In the genomic region with DNA sequence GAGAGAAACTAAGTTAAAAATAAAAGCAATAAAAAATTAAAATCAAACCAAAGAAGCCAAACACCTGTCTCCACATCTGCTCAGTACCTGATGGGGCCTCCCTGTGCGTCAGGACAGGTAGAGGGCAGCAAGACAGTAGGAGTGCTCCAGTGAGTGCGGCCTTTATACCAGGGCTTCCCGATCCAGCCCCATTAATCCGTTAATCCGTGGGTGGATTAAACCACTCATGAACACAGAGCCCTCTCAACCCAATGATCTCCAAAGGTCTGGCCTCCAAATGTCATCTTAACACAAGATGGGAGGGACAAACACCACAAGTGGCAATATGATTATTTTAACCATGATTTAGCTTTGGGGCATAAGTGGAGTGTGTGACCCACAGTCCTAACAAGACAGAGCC, we compare ENCODE assay signal across 26 mouse cellular contexts. TPM values are rescaled to one million over a fixed set of nuclear protein-coding genes. Genes with fewer than 3 reads are reported as not detected.
"Had no signal": no experiment of that assay in that cellular context is flagged by ENCODE, and none has a peak within 500 bp of the region (broad histone marks: within the 10 kb centered on the region; RNA-seq: fewer than 3 reads in every experiment).

No protein-coding gene starts in this region.

- H3K9me3 ChIP-seq: liver, embryonic 13.5 days; megakaryocyte, embryonic 14.5 days; midbrain, embryonic 10.5 days; midbrain, embryonic 13.5 days; neural tube, embryonic 13.5 days had no signal

- ATAC-seq: lung, postnatal 0 days; midbrain, embryonic 13.5 days; midbrain, embryonic 16.5 days had no signal

- DNase-seq: kidney, adult 18-20 months; kidney, adult 9 months; kidney, postnatal 14 days; kidney, postnatal 4 days; layer of hippocampus, adult 9-11 months; layer of hippocampus, postnatal 36 days; liver, embryonic 13.5 days; lung, adult 2 months; right cerebral cortex, postnatal 25 days; spleen, adult 18-20 months; thymus, adult 2 months; thymus, postnatal 14 days; thymus, postnatal 4 days had no signal

- H3K4me2 ChIP-seq: liver, embryonic 13.5 days; midbrain, embryonic 13.5 days; neural tube, embryonic 13.5 days had no signal

- H3K27ac ChIP-seq: left cerebral cortex, adult 2 months; liver, embryonic 13.5 days; midbrain, embryonic 10.5 days; midbrain, embryonic 13.5 days; neural tube, embryonic 13.5 days had no signal

- H3K4me3 ChIP-seq: left cerebral cortex, adult 2 months; liver, embryonic 13.5 days; megakaryocyte, embryonic 14.5 days; midbrain, embryonic 10.5 days; midbrain, embryonic 13.5 days; myocyte; neural tube, embryonic 13.5 days had no signal

- H3K36me3 ChIP-seq: liver, embryonic 13.5 days; midbrain, embryonic 10.5 days; midbrain, embryonic 13.5 days; neural tube, embryonic 13.5 days had no signal

- H3K4me1 ChIP-seq: liver, embryonic 13.5 days; neural tube, embryonic 13.5 days had no signal

- H3K27me3 ChIP-seq: neural tube, embryonic 13.5 days had no signal

- H3K9ac ChIP-seq: liver, embryonic 13.5 days; midbrain, embryonic 13.5 days; neural tube, embryonic 13.5 days had no signal

RNA-seq across cellular contexts. Expression of gene Nos3, which starts 9.2 kb away (rescaled TPM):
- total RNA-seq: monocyte, adult 5-6 weeks; neutrophil, adult 5-6 weeks had no signal

RNA-seq across cellular contexts. Expression of gene Atg9b, which starts 18.1 kb away (rescaled TPM):
- total RNA-seq: monocyte, adult 5-6 weeks; neutrophil, adult 5-6 weeks had no signal

RNA-seq across cellular contexts. Expression of gene Kcnh2, which starts 22.4 kb away (rescaled TPM):
- total RNA-seq: liver, adult 2 months; monocyte, adult 5-6 weeks had no signal
- polyA plus RNA-seq: liver, adult 2 months had no signal

RNA-seq across cellular contexts. Expression of gene Asic3, which starts 39.4 kb away (rescaled TPM):
- total RNA-seq: left cerebral cortex, postnatal 36 days; liver, adult 2 months; monocyte, adult 5-6 weeks had no signal
- polyA plus RNA-seq: liver, embryonic 13.5 days; liver, embryonic 16.5 days; midbrain, embryonic 13.5 days; midbrain, embryonic 16.5 days had no signal
